Mouse (Mus musculus) monocyte, adult 2 months (primary cell): ENCODE measurements around the gene Vwa7.
"Not testable (repeated sequence)": the region's sequence is repeated elsewhere in the genome, so short reads cannot be mapped to it uniquely, and the experiment has no call there.

Experiments used
- DNase-seq, 2 experiments: peaks; one replicate each; pipeline ENCODE4 v3.0.0; 2022; ENCODE audit warnings: low spot score in 2 of 2, low read depth in 1 of 2

The Vwa7 gene

DNA sequence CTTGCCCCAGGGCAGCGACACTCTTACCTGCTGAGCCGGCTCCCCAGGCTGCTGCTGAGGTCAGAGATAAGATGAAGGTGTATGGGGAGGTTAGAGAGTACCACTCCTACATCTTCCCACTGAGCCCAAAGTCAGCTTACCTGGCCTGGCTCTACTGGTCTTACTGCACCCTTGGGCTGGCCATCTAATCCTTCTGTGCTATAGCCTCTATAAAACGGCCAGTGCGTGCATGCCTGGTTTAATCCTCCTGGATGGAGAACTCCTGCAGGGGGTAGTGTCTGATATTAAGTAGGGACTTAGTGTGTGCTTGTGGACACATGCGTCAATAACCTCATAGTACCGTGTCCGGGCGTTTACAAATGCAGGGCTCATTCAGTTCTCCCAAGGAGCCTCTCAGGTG lies 4.2 kb downstream of the Vwa7 start:
- DNase-seq = no peak

DNA sequence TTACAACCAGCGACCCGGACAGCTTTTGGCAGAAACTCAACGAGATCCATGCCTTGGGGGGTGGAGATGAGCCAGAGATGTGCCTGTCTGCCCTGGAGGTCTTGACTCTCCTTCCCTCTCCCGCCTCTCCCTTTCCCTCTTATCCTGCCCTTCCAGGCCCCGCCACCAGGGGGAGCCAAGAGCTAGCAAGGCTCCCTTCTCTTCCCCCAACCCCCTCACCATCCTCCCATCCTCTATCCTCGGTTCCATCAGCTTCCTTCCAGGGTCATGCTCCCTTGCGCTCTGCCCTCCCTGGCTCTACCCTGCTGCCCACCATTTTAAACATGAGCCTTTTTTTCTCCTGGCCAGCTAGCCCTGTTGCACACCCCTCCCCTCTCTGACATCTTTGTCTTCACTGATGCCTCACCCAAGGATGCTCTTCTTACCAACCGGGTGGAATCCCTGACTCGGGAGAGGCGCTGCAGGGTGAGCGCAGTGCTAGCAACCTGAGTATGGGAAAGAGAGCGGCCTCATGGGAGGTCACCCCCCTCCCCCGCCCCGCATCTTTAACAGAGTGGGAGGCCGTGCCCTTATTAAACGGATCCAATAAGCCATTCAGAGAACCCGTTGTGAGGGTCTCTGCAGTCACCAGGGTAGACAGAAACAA lies 4.9 kb downstream of the Vwa7 start:
- peak; percentile 53 to 73 for DNase-seq

DNA sequence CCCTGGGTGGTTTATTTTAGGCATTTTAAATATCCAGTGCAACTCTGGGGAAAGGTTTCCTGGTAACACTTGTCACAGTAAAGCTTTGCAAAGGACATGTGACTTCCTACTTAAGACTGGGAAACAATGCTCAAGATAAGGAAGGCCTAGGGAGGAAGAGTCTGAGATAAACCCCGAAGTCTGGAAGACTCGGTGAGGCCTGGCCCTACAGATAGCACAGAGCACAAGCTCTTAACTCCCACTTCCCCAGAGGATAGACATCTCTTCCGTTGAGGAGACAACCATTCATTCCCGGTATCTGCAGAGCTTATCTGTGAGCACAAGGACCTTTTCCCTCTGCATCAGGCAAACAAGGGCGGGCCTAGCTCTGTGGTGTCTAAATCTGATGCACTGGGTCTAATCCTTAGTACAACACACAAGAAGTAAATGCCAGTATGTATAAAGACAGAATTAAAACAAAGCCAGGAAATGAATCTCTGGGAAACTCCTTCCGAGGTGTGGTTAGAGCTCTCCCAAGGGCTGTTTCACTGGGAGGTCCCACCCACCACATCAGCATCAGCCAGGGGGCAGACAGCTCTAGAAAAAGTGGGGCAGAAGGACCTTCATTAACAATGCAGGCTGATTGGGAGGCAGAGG lies 5.6 kb downstream of the Vwa7 start:
- no peak for DNase-seq

DNA sequence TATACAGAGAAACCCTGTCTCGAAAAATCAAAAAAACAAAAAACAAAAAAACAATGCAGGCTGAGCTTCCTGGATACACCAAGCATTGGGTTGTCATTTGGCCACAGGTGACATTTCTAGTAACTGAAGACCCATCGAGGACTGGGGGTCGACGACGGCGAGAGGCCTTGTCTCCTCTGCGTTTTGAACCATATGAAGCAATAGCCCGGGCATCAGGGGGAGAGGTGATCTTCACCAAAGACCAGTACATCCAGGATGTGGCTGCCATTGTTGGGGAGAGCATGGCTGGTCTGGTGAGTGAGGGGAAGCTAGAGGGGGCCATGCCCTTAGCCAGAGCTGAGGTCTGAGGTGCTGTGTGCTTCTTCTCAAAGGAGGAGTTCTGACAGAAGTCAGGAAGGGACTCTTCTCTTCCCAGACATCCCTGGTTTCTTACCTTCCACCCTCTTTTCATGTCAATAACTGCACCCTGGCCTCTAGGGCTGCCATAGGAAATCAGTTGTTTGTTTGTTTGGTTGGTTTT lies 6.2 kb downstream of the Vwa7 start:
- DNase-seq = no peak

DNA sequence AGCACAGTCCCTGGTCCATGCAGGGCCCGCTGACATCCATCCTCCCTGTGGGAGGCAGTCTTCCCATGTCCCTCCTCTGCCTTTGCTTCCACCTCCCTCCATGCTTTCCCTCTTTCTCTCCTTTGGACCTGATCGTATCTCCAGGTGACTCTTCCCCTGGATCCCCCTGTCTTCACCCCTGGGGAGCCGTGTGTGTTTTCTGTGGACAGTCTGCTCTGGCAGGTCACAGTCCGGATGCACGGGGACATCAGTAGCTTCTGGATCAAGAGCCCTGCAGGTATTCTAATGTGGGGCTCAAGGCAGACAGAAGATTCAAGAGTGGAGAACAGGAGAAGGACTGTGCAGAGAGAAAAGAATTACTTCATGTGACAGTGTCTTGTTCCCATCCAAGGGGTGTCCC lies 6.8 kb downstream of the Vwa7 start:
- no peak for DNase-seq

DNA sequence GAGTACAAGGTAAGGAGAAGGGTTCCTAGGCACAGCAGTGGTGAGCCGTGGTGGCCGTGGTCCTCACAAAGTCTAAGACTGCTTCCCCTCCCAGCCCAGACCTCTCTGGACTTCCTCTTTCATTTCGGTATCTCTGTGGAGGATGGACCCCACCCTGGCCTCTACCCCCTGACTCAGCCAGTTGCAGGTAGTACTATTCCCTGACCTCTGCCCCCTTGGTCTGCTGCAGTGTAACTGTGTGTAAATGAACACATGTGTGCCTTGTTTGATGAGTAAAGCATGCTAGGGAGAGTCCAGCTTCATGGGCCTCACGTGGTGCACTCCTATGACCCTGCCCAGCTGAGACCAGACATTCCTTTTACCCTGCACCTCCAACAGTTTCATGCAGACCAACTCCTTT lies 7.4 kb downstream of the Vwa7 start:
- DNase-seq = peak; percentile 40 to 56

DNA sequence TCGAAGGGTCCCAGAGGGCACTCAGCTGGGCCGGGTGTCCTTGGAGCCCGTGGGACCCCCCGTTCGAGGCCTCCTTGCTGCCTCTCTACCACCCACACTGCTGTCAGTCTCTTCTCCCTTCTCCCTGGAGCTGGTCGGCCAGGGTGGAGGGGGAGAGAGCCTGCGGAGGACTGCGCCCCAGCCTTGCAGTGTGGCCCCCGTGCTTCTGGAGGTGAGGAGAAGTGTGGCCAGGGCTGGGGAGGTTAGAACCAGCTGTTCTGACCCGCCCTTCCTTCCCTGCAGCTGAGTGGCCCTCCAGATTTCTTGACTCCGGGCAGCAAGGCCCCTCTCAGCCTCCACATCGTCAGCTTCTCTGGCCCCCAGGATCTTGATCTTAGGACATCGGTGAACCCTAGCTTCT lies 7.9 kb downstream of the Vwa7 start:
- DNase-seq = no peak

DNA sequence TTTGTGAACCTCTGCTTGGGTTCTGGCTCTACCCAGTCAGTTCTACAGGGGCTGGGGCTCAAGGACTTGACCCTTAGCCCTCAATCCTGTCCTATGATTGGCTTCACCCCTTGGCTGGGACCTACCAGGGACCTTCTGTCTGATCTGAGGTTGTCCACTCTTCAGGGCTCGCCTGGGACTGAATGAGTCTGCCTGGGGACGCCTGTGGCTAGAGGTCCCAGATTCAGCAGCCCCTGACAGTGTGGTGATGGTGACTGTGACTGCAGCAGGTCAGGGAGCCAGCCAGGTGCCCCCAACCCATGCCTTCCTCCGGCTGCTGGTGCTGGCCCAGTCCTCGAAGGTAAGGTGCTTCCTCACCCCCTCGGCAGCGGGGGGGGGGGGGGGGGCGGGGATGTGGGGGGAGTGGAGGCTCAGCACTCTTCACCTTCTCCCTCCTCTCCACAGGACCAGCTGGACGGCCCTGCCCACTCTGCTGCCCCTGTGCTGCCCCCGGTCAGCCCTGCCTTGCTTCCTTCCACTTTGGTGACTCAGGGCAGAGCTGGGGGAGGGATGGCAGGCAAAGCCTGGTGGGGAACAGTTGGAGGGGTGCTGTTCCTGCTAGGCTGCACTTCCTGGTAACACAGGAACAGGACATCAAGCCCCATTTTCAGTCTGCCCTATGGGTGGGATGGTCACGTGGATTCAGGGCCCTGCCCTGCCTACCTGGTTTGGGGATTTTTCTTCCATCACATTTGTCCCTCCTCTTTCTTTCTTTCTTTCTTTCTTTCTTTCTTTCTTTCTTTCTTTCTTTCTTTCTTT lies 8.5 kb downstream of the Vwa7 start:
- no peak for DNase-seq

DNA sequence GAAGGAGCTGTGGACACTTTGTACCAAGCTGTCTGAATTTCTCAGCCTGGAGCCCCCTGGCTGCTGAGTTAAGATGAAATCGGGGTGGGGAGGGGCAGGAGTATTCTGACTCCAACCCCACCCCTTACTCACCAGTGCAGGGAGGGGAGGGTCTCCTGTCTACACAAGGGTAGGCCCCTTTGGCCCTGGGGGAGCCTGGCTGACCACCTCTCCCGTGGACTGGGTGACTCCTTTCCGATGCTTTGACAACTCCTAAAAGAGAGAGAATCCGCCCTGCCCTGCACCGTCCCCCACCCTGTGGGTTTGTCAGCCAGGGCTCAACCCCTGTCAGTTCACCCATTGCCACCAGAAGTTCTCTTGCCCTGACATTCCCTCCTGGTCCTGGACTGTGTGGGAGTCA lies 9.8 kb downstream of the Vwa7 start:
- DNase-seq = no peak

DNA sequence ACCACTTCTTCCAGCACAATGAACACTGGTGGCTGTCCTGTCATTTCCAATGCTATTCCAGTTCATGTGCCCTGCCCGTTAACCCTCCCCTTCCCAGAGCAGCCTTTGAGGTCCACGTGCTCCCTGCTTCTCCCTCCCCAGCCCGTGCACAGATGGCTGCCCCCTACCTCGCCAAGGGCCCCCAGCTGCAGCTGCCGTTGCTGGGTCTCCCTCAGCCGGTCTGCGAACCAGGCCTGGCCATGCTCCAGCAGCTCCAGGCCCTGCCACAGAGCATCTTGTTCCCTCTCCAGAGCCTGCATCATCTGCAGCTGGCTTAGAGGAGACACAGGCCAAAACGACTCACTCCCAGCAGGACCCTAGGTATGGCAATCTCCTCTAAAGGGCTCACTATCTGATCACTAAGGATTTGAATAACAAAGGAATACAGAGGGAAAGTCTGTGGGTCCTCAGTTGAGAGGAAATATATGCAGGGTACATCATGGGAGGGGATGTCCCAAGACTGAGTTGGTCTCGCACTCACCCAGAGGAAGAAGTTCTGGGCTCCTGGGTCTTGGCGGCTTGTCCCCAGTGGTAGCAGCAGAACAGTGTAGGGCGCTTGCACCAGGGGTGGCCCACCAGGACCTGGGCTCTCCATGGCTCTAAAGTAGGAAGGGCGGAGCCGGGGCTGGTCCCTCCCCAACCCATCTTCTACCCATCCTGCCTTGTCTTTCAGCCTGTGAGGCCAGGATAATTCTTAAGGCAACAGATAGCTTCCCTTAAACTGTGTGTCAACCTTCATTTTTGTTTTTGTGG lies 11.1 kb downstream of the Vwa7 start, which contains the start of gene Sapcd1:
Gene Sapcd1, minus strand, starts transcription at position 740 of the 792 bp plus-strand sequence.
- no peak for DNase-seq

DNA sequence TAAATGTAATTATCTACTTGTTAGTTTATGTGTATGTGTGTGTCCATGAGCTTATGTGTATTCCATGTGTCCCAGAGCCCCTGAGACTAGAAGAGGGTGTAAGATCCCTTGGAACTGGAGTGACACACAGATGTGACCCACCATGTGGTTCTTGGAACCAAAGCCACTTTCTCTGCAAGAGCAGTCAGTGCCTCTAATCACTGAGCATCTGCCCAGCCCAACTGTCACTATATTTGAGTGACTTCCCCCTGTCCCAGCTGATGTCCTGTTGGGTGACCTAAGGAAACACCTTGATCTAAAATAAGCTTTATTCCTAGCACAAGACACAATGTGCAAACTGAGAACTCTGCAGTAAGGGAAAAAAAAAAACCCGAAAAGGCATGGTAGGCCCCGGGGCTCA lies 11.9 kb downstream of the Vwa7 start:
- DNase-seq = no peak

DNA sequence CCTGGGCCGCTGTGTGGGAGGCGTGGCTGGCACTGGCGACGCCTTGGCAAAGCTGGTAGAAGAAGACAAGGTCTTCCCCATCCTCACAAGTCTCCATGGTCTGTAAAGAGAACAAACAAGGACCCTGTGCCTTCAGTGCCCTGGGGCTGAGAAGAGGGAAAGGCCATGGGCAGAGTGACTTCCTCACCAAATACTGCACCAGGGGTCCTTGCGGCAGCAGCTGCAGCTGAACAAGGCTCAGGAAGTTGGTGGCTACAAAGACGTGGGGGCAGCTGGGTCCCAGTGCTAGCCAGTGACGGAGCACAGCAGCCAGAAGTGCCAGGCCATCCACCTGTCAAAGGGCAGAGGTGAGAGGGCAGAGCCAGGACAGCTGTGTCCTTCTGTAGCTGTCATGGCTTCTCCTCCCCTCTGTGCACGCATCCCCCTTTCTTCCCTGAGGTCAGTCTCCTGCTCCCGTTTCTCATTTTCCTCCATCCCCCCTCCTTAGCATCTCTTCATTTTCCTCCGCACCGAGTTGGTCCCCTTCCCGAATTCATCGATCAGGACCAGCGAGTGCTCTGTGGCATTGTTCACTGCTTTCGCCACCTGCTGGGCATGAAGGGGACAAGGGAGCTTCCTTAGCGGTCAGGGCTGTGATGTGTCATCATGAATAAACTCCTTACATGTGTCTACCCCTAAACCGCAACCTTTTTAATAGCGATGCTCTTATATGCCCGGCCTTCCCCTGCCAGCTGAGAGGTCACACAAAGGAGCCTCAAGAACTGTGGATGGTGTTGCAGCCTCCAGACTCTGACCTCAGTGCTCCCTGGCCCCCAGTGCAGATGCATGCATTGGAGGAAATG lies 13.5 kb downstream of the Vwa7 start:
- DNase-seq = no peak

DNA sequence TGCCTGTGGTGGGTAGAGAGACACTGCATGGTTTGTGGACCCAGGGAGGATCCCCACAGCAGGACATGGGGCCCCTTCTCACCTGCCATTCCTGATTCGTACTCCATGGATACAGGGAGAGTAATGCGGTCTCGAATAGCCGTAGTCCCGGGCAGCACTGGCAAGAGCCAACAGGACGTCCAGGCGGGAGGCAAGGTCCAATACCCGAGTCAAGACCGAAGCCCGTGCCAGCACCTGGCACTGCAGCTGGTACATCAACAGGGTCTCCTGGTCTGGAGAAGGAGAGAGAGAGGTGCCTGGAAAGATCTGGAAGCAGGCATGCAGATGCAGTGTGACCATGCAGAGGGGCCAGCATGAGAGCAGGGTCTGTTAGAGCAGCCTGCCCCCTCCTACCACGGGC lies 14.9 kb downstream of the Vwa7 start:
- DNase-seq = no peak

DNA sequence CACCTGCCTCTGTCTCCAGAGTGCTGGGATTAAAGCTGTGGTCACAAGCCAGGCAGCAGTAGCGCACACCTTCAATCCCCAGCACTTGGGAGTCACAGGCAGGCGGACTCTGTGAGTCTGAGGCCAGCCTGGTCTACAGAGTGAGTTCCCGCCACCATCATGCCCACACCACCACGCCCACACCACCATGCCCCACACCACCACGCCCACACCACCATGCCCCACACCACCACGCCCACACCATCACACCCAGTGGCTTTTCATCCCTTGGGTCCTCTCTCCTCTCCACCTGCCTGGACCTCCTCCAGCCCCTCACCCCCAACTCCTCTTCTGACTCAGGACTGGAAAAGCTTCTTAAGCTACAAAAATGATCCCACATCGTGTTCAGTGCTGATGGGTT lies 15.5 kb downstream of the Vwa7 start:
- no peak for DNase-seq

DNA sequence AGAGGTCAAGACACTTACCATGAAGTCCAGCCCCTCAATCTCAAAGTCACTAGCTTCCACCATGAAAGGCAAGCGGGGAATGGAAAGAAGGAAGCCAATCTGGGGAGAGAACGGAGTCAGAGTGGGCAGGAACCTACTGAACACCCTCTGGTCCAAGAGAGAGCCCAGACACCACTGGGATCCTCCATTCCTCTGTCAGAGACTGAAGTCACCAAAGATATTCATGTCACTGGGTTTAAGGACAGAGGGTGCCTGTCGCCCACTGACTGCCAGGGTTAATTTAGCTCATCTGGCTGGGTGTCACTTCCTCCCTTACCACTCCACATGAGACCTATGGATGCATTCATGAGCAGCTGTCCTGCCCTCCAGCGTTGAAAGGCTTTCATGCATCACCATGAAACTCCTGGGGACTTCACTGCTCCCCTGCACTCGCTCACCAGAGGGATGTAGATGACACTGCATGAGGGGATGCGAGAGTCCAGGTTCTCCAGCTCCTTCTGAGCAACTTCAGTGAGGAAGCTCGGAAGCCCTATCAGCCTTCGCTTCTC lies 16.0 kb downstream of the Vwa7 start:
- no peak for DNase-seq

DNA sequence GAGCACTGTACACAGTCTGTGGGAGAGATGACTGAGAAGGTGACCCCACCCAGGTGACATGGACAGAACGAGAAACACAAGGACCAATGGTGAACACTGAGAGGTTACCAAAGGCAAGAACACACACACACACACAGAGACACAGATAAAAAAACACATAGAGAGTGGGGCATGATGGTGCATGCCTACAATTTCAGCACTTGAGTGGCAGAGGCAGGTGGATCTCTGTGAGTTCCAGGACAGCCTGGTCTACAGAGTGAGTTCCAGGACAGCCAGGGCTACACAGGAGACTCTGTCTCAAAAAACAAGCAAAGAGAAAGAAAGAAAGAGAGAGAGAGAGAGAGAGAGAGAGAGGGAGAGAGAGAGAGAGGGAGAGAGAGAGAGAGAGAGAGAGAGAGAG lies 17.3 kb downstream of the Vwa7 start:
- DNase-seq = not testable (repeated sequence)

DNA sequence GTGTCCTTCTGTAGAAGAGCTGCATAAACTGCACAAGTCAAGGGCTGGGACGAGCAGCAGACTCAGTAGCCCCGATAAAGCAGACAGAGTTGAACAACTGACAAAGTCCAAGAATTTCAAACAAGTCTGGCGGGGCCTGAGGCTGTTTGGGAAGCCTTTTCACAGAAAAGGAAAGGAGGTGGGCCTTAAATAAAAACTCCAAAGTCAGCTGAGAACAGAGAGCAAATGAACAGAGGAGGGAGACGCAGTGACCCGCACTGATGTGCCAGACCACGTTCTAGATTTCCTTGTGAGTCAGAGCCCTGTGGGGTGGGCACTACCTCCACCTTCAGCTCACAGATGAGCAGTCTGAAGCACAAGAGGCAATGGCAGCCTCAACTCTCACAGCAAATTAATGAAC lies 18.5 kb downstream of the Vwa7 start:
- no peak for DNase-seq

DNA sequence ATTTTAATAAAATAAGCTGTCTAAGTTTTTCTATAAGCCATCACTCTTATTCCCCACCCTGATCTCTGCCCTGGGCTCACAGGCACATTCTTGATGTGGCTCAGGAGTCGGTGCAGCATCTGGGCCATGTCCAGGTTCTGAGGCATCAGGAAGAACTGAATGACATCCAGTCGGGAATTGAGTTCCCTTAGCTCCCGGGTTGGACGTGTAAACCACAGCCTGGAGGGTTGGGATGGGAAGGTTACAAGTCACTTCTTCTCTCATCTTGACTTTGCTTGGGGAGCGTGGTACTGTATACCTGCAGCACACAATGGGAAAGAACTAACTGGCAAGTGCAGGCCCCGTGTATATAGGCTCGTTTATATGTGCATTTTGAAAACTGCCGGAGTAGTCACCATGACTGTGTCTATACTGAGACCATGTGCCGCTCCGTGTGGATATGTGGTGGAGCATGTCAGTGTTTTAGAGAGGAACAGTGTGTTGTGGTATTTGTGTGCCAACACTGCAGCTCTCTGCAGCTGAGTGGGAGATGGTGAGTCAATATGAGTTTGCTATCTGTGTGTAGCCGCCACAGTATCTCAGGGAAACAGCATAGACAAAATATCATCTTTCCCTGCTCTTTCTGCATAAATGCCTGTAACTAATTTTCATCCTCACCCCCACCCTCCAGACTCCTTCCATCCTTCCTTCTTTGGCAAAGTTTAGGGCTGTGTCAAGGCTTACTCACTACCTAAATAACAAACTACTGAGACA lies 22.9 kb downstream of the Vwa7 start:
- no peak for DNase-seq

DNA sequence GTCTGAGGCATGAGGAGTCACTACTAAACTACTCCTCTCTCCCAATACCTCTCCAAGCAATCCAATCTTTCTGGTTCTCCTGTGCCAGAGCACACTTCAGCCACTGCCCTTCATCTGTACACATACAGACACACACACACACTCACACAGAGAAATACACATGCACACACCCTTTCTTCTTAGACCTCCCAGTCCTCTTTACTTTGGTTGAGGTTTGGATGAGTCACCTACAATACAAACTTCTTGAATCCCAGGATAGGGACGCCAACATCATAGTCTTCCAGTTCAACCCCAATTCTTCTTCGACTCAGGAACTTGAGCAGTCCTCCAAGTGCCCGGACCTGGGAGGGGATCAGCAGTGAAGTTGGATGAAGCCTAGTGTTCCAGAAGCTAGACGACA lies 27.4 kb downstream of the Vwa7 start:
- DNase-seq = no peak
